ENCODE assay signal across 15 mouse cellular contexts in genomic region chr7:75529857-75530437, GRCm38 (mm10).
A peak's percentile ranks its signal among the peaks of the same experiment; 100 is the strongest.
DNase-seq lines count a peak whose midpoint lies in the region; ATAC-seq lines count a peak whose summit lies in the region.
"Had no signal": no experiment of that assay in that cellular context is flagged by ENCODE, and none has a peak within 500 bp of the region (broad histone marks: within the 10 kb centered on the region; RNA-seq: fewer than 3 reads in every experiment).

No protein-coding gene starts in this region.

- peak; percentile 2 for DNase-seq in spleen, adult 12 weeks (ENCODE audit: low spot score)
- no peak for DNase-seq in spleen, postnatal 4 days (ENCODE audit: low spot score in 2 of 2)
- no peak for DNase-seq in MN1 (ENCODE audit: low spot score)
- DNase-seq in left cerebral cortex, postnatal 10 days (ENCODE audit: extremely low spot score in 1 of 2, low spot score in 2 of 2): no peak
- no peak for DNase-seq in lung, postnatal 14 days
- DNase-seq: cerebellum, adult 11-12 months; cerebellum, postnatal 14 days; gastrocnemius, postnatal 36 days; heart, postnatal 4 days; kidney, postnatal 36 days; lung, postnatal 4 days had no signal

- intact Hi-C loops in left cerebral cortex, postnatal 10 days (cut with DNase I): no loop called here

- ATAC-seq in common myeloid progenitor, adult 5-6 weeks (replicated peaks; ENCODE audit: low read depth, poor library complexity, severe bottlenecking): peak; percentile 56; the same call in 1 of the 2 replicates
- ATAC-seq in neutrophil, adult 5-6 weeks (ENCODE audit: extremely low read depth, insufficient number of reproducible peaks, low FRiP score, poor library complexity, severe bottlenecking): peak; percentile 71
- ATAC-seq: intestine, embryonic 15.5 days; midbrain, embryonic 16.5 days had no signal
